Mouse (Mus musculus): ENCODE data around the gene Elmod3. TPM values are rescaled to one million over a fixed set of nuclear protein-coding genes. Genes with fewer than 3 reads are reported as not detected.

The Elmod3 gene
- total RNA-seq, 2 experiments from 2014 or later: 18.0 to 18.3 TPM

DNA sequence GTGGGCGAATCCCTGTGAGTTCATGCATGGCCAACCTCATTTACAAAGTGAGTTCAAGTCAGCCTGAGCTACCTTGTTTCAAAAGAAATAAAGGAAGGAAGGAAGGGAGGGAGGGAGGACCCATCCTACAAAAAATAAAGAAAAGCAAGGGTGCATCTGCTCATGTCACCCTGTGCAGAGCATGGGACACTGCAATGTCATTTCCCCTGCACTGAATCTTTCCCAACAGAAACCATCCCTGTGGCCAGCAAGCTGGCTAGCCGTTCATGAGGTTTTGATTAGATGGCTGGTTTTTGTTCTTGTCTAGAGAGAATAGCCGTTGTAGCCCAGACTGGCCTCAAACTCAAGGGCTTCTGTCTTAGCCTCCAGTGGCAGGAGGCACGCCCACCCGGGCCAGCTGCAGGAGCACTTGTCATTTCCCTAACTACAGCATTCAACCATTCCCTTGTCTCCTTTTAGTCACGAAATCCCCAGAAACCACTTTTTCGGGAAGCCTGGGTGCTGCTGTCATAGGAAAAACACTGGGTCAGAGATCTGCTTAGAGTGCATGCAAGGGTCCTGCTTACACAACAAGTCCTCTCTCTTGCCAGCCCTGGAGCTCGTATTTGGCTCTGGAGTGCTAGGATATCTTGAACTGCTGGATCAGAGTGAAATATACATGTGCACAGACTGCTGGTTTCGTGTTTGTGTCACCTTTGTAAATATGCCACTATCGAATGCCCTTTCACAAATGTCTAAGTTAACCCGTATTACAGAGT, 16.4 kb downstream of the Elmod3 start:
- intact Hi-C loops (cut with DNase I): no loop called here
- DNase-seq (ENCODE audit: low spot score in 2 of 2): no peak

DNA sequence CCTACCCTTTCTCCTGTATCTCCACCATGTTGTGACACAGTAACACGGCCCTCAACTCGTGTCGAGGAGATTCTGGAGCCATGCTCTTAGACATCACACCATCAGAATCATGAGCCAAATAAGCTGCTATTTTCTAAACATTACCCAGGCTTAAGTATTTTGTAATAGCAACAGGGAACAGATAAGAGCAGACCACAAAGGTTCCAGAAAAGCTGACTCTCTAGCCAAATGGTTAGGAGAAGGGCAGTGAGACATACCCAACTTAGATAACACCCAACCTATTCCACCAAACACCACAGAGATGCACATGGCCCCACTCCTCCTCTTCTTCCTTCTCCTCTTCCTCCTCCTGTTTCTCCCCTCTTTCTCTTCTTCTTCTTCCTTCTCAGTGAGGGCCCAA, 22.2 kb downstream of the Elmod3 start:
- intact Hi-C loops (cut with DNase I): no loop called here
- DNase-seq (ENCODE audit: low spot score in 2 of 2): no peak

DNA sequence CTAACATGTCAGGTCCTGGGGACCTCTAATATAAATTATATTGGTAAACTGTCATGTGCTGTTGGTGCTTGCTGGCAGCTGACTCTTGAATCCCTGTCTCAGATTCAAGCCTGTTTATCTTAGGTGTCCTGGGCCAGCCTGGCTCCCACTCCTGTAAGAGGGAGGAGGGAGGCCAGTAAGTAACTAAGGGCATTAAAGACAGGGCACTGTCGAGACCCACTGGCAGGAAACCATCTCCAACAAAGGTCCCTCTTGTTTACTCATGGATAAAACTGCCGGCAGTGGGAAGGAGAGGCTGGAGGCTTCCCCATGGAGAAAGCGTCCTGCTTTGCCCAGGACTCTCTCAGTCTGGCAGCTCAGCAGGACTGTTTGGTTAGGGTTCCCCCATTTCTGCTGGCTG, 26.4 kb downstream of the Elmod3 start:
- intact Hi-C loops (cut with DNase I): no loop called here
- no peak for DNase-seq (ENCODE audit: low spot score in 2 of 2)

DNA sequence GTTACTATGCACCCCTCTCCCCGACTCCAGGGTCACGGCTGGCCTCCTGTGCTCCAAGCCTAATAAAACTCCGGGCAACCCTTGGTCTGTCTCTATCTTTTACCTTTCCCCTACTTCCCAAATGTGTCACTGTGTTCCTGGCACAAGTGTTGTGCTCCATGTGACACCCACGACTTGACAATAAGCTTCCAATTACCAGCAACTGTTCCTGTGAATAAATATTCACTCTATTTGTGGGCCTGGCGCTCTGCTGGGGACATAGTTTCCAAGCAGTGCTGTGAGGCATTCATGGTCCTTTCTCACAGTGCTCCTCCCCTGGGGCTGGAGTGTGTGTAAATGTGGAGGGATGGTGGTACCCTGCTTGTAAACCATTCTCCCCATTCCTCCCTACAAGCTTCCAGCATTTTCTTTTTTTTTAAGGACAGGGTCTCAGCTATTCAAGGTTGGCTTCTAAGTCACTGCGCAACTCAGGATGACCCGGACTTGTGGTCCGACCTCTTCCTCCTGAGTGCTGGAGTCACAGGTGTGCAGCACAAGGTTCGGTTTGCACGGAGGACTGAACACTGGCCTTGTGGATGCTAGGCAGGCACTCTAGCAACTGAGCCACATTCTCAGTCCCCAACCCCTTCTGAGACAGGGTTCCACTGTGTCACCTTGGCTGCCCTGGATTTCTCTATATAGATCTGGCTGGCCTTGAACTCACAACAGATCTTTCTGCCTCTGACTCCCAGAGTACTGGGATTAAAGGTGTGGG, 27.4 kb downstream of the Elmod3 start:
- DNase-seq (ENCODE audit: low spot score in 2 of 2): no peak
- intact Hi-C loops (cut with DNase I): no loop called here

DNA sequence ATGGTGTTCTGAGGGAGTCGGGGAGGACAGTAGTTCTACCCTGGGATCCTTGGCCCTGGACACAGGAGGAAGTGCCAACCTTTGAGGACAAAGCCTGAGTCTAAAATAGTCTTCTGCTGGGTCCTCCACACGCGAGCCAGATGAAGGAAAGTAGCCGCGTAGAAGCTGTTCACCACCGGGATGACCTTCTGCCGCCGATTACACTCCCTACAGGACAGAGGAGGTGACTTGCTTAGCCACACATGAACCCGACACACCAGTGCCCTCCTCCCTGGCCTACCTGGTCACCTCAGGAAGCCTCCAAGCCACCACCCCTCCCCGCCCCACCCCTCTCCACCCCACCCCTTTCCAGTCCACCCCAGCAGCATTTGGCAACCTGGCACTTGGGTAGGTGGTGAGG, 29.5 kb downstream of the Elmod3 start:
- intact Hi-C loops (cut with DNase I): no loop called here
- DNase-seq (ENCODE audit: low spot score in 2 of 2): no peak

DNA sequence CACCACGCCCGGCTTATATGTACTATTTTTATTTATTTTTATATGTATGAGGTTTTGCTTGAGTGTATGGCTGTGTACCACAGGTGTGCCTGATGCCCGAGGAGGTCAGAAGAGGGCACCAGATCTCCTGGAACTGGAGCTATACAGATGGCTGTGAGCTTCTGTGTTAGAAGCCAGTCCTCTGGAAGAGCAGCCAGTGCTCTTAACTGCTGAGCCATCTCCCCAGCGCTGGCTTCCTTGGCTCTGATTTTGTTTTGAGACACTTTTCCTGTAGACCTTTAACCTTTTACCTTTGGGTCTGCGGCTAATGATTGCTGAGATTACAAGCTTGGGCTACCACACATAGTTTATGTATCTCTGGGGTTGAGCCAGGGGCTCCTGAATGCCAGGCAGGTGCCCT, 30.7 kb downstream of the Elmod3 start:
- no peak for DNase-seq (ENCODE audit: low spot score in 2 of 2)
- intact Hi-C loops (cut with DNase I): no loop called here

DNA sequence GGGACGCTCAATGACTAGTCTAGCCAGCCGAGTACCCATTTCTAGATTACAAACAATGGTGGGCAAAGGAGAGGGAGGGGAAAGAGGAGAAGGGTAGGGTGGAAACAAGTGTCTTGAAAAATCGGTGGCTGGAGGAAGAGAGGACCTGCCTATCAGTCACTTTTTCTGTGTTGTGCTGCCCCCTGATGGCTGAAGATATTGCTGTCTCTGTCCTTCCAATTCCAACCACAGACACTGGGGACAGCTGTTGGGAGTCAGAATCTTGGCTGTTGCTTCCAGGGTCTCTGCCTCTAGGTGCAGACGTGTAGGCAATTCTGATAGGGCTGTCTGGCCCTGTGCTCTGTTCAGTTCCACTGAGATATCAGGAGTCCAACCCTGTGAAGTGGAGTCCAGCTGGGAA, 32.2 kb downstream of the Elmod3 start:
- intact Hi-C loops (cut with DNase I): loop anchor here (1.0 kb wide), 2 partner anchors 31 to 138 kb away; no protein-coding TSS in a partner anchor
- DNase-seq (ENCODE audit: low spot score in 2 of 2): peak; percentile 90 to 93

DNA sequence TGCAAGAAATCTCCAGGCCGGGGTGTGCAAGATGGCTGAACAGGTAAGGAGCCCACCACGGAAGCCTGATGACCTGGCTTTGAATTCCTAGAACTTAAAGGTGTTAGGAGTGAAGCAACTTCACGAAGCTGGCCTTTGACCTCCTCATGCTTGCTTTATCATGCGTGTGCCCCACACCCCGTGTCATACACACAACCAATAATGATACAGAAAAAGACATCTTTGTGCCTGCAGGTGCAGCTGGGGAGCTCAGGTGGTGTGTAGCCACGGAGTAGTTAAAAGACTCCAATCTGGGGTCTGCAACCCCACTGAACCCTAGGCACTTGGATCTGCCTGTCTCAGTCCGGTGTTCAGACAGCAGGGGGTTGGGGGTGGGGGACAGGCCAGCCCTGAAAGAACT, 32.7 kb downstream of the Elmod3 start:
- no peak for DNase-seq (ENCODE audit: low spot score in 2 of 2)
- intact Hi-C loops (cut with DNase I): no loop called here

DNA sequence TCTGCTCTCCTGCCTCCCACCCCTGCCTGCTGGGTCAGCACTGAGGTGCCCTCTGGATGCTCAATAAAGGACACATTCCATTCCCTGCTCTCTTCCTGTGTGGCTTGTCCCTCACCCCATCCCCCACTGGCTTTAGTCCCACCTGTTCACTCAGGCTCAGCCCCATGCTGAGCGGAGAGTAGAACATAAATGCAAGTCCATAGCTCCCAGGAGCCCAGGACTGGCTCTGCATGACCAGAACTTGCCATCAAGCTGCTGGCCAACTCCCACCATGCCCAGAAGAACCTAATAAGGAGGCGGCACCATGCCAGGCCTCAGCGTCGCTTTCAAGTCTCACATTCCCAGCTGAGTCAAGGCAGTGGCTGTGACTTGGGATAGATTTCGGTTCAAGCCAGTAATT, 35.3 kb downstream of the Elmod3 start:
- intact Hi-C loops (cut with DNase I): loop anchor here (1.0 kb wide), 1 partner anchor 134 kb away; no protein-coding TSS in a partner anchor
- no peak for DNase-seq (ENCODE audit: low spot score in 2 of 2)

DNA sequence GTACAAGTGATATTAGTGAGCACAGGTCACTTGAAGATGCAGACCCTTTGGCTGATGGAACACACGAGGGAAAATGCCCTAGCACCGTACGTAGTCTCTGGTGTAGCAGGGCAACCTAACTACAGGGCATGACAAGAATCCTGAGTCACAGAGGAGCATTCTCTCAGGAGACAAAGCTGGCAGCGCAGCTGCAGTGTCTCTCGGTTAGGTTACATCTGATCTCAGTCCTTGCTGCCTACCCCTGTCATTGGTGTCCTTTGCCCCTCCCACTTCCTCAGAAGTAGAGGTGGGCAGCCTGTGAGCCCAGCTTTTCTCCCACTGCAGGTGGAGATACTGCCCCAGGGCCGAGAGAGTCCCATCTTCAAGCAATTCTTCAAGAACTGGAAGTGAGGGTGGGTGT, 35.7 kb downstream of the Elmod3 start:
- DNase-seq (ENCODE audit: low spot score in 2 of 2): no peak

DNA sequence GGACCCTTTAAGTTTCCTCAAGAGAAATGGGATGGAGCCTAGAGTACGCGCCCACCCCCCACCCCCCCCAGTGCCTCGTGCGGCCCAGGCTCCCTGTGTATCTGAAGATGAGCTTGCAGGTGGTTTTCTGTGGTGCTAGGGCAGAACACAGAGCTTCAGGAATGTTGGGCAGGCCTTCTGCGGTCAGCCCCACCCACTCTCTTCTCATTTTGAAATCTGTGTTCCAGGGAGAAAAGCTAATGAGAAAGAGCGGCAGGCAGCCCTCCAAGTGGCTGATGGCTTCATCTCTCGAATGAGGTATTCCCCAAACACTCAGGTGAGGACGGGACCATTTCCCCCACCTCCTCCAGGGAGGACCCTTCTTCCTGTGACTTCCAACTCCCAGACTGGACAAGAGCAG, 37.4 kb downstream of the Elmod3 start:
- intact Hi-C loops (cut with DNase I): no loop called here
- DNase-seq (ENCODE audit: low spot score in 2 of 2): no peak

More for the DNA sequence above, 35.7 kb downstream of the Elmod3 start:
- intact Hi-C loops (cut with DNase I): no loop called here

DNA sequence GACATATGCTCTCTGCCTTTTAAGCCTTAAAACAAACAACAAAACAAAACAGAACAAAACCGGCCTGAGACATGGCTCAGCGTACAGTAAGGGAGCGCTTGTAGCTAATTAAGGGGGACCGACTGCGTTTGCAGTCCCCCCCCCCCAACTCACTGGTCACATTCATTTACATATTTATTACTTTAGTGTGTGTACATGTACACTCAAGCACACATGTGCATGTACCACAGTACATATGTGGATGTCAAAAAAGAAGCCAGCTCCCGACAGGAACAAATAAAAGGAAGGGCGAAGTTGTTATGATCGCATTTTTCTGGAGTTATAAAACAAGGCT, 45.2 kb downstream of the Elmod3 start:
- DNase-seq (ENCODE audit: low spot score in 2 of 2): no peak
- intact Hi-C loops (cut with DNase I): no loop called here

DNA sequence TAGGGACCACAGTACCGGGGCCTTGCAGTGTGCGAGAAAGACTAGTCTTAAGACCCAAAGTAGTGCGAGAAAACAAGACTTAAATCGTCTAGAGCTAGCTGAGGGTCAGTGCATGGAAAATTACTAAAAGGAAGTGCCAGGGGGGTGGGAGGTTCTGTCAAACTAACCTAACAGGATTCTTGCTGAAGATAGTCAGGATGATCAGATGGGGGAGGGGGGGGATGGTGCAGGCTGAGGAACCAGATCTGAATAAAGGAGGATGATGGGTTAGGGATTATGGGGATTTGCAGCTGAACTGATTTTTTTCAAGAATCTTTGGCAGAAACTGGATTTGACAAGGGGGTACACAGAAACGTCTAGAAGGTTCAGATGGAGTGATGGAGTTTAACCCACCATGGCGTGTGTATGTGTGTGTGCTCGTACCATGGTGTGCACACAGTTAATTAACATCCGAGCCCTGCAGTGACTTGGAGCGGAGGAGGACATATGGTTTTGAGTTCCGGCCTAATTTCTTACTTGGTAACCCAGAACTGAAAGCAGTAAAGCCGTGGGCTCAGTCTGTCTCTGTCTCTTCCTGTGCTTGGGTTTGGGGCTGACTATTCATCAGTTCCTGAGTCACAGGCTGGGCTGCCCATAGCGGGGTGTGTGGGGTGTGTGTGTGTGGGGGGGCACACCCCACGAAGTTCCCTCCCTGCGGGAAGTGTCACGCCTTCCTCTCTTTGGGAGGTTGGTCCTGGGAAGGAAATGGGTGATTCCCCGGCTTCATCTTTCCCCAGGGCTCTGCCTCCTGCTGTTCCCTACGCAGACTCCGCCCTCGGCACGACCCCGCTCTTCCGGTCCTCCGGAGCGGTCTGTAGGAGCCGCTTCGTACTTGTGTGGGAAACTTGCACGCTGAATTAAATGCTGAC, 45.8 kb downstream of the Elmod3 start:
- DNase-seq (ENCODE audit: low spot score in 2 of 2): peak; percentile 42 to 79
- intact Hi-C loops (cut with DNase I): no loop called here

DNA sequence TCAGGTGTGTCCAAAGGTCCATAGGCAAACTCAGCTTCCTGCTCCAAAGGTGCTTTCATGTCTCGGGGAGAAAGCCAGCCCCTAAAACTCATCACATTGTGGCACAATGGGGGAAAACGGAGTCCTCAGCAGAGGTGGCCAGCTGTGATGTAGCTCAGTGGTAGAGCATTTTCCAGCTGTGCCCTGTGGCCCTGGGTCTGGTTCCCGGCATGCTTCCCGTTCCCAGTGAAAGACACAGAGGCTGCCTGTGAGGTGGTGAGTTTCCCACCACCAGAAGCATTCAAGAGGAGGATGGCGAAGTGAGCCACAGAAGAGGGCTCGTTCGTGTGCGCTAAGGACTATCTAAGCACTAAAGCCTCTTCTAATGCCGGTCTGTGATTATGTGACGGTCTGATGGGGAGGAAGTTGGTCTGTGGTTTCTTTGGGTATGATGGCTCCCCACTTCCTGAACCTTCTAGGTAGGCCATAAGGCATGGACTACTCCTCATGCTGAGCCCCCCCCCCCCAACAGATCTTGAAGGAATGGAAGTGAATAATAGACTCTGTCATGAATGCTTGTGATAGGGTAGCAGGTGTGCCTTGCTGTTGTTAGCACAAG, 47.6 kb downstream of the Elmod3 start:
- intact Hi-C loops (cut with DNase I): no loop called here
- no peak for DNase-seq (ENCODE audit: low spot score in 2 of 2)

DNA sequence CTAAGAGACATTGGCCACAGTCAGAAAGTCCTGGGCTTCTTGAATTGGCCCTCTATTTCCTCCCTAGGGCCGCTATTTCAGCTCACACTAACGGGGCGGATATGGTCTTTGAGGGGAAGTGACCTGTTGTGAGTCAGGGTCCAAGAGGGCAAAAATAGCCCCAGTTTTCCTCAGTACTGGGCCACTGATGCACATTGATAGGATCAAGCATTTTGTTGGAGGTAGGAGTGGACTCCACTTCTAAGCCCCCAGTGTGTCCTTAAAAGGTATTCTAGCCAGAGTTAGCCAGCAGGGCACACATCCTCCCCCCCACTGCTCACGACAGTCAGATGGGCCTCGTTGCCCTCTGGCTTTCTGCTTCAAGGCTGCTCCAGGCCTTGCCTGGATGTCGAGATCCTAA, 48.2 kb downstream of the Elmod3 start:
- no peak for DNase-seq (ENCODE audit: low spot score in 2 of 2)
- intact Hi-C loops (cut with DNase I): no loop called here

DNA sequence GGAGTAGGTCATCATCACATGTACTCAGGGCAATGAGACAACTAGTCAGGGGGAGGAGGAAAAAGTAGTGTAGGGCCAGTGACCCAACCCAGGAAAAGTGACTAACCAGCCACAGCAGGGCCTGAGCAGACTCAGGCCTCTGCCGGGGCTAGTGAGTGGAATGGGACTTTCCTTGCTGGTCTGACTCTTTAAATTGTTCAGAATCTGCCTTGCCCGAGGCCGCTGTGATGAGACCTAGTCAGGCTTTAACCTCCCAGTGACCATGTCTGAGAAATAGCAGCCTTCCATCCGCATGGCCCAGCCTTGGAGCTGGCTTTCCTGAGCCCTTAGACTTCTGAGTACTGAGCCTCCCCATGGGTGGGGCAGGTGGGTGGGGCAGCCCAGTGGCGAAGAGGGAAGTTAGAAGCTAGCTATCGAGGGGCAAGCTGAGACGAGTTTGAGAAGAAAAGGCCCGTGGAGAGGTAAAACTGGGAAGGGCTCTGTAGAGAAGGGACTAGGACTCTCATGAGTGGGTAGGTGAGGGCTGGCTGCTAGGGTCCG, 49.1 kb downstream of the Elmod3 start:
- intact Hi-C loops (cut with DNase I): no loop called here
- DNase-seq (ENCODE audit: low spot score in 2 of 2): no peak

DNA sequence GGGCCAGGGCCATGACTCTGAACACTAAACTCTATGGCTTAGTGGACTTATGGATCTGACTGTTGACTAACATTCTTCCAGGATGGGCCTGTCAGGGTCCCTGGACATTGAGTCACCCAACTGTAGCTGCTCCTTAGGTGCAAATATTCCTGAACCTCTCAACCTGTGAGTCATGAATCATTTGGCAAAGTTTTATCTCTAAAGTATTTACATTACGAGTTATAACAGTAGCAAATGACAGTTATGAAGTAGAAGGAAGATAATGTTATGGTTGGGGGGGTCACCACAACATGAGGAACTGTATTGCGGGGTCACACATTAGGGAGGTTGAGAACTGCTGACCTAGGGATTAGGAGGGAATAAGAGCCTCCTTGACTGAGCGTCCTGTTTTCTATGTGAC, 50.4 kb downstream of the Elmod3 start:
- intact Hi-C loops (cut with DNase I): no loop called here
- no peak for DNase-seq (ENCODE audit: low spot score in 2 of 2)

DNA sequence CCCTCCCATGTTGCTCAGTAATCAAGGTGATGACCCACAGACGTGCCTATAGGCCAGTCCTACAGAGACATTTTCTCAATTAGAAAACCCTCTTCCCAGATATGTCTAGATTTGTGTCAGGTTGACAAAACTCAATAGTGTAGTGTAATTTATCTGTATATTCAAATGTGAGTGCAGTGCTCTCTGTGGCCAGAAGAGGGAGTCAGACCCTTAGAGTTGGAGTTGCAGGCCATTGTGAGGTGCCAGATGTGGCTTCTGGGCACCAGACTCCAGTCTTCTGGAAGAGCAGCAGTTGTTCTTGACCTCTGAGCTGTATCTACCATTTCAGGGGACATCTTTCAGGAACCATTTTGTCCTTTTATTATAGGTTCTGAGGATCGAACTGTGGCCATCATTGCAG, 51.1 kb downstream of the Elmod3 start:
- intact Hi-C loops (cut with DNase I): no loop called here
- no peak for DNase-seq (ENCODE audit: low spot score in 2 of 2)

DNA sequence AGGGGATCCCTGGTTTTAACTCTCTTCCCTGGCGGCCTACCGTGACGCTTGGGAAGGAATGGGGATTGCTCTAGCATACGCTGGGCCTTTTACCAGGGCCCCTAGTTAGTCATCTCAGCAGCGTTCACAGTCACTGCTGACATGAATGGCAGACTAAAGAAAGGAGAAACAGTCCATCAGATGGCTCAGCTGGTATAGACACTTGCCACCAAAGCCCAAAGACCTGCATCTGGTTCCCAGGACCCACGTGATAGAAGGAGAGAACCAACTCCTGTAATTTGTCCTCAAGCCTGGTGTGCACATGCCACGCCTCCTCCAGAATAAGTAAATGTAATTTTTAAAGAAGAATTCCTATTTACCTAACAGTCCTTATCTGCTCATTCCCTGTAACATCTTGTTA, 52.8 kb downstream of the Elmod3 start:
- DNase-seq (ENCODE audit: low spot score in 2 of 2): no peak
- intact Hi-C loops (cut with DNase I): no loop called here

All from left cerebral cortex, postnatal 25 days (tissue).